Mouse (Mus musculus): Measurements from ENCODE around the gene Asah2. TPM values are rescaled to one million over a fixed set of nuclear protein-coding genes. Genes with fewer than 3 reads are reported as not detected.

Gene Asah2
- total RNA-seq, 2 experiments from 2014 or later = 6.6 to 6.9 TPM

DNA sequence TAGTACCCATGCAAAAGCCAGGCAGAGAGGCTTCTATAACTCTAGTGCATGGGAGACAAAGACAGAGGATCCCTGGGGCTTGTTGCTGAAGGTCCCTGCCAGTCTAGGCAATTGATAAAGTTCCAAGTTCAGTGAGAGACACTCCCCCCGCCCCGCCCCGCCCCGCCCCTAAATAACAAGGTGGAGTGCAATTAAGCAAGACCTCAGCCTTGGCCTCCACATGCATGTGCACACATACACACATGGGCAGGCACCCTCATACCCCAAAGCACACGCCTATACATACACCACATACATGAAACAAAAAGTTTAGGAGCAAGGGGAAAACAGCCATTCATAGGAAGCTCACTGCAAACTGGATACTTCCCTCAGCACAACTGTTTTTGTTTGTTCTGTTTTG, 90.0 kb downstream of the Asah2 start:
- no peak for TF ChIP-seq CTCF (conservative IDR thresholded peaks at IDR 0.05)
- no peak overlapping the region for H3K27ac ChIP-seq
- DNase-seq (ENCODE audit: low spot score in 2 of 2) = no peak
- no peak overlapping the region for H3K4me3 ChIP-seq

- TF ChIP-seq CTCF (conservative IDR thresholded peaks at IDR 0.05) = no peak
- H3K27ac ChIP-seq = peak overlapping the region; percentile 55; the same call in 1 of the 2 replicates
- H3K4me3 ChIP-seq = no peak overlapping the region
- DNase-seq (ENCODE audit: low spot score in 2 of 2) = peak in 1 of 2 experiments; percentile 27
Measured at GRCm38 (mm10) chr19:32002623-32003022, 105.4 kb downstream of the Asah2 start.

DNA sequence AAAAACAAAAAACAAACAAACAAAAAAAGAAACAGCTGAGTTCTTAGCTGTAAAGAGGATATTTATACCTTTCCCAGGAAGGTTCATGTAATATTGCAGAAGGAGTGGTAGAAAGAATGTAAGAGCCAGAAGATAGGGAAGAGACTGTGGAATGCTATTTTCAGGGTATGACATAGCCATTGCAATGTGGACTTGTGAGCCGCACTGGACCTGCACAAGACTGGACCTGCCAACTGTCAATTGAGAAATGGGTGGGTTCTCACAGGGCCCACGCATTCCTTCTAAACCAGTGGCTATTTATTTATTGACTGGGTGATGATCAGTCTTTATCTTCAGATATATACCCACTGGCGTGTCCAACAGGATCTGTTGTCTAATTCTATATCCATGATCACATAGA, 111.1 kb downstream of the Asah2 start:
- no peak overlapping the region for H3K27ac ChIP-seq
- no peak for TF ChIP-seq CTCF (conservative IDR thresholded peaks at IDR 0.05)
- DNase-seq (ENCODE audit: low spot score in 2 of 2) = no peak
- H3K4me3 ChIP-seq = no peak overlapping the region

DNA sequence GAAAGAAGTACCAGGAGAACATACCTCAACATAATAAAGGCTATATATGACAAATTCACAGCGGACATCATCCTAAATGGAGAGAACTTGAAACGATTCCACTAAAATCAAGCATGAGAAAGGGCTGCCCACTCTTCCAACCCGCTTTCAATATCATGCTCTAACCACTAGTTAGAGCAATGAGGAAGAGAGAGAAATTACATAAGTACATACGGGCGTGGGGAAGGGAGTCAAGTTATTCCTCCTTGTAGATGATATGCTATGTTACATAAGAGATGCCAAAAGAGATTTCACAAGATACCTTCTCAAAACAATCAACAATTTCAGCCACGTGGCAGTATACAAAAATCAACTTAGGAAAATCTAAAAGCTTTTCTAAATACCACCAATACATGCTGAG, 117.0 kb downstream of the Asah2 start:
- no peak for DNase-seq (ENCODE audit: low spot score in 2 of 2)
- no peak overlapping the region for H3K4me3 ChIP-seq
- TF ChIP-seq CTCF (conservative IDR thresholded peaks at IDR 0.05) = no peak
- H3K27ac ChIP-seq = no peak overlapping the region

GRCm38 (mm10) chr19:31975882-31976281, 132.1 kb downstream of the Asah2 start:
- no peak for DNase-seq (ENCODE audit: low spot score in 2 of 2)
- Histone ChIP-seq H3K4me3 (no peak overlapping the region), H3K27ac (no peak overlapping the region)
- TF ChIP-seq CTCF (conservative IDR thresholded peaks at IDR 0.05) = no peak

GRCm38 (mm10) chr19:31971998-31972397, 136.0 kb downstream of the Asah2 start:
- Histone ChIP-seq H3K27ac (no peak overlapping the region), H3K4me3 (no peak overlapping the region)
- TF ChIP-seq CTCF (conservative IDR thresholded peaks at IDR 0.05) = peak; percentile 100
- peak; percentile 75 to 88 for DNase-seq (ENCODE audit: low spot score in 2 of 2)

GRCm38 (mm10) chr19:31971405-31971804, 136.6 kb downstream of the Asah2 start:
- Histone ChIP-seq H3K27ac (no peak overlapping the region), H3K4me3 (no peak overlapping the region)
- TF ChIP-seq CTCF (conservative IDR thresholded peaks at IDR 0.05) = no peak
- DNase-seq (ENCODE audit: low spot score in 2 of 2) = no peak

DNA sequence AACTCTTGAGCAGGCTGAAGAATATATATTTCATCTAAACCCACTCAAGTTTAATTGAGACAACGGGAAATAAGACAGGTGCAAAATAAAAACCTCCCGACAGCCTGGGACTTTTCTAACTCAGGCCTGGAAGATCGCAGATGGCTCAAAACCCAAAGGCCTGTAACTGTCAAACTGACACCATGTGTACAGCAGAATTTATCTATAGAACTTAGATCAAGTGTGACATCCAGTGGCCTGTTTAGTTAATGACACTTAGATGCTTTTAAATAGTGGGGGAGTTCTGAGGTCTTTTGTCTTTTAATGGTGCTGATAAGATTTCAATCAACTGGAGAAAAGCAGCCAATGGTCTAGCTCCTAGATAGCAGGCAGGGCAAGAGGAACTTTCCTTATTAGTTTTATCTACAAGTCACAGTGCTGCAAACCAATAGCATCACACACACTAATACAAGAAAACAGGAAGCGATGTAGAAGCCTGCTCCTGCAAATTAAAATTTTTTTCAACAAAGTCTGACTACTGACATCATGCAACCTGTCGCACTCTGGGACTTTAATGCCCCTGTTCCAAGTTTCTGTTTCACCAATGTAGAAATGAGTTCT, 140.0 kb downstream of the Asah2 start:
- Histone ChIP-seq H3K4me3 (no peak overlapping the region), H3K27ac (no peak overlapping the region)
- TF ChIP-seq CTCF (conservative IDR thresholded peaks at IDR 0.05) = peak; percentile 76
- DNase-seq (ENCODE audit: low spot score in 2 of 2) = peak in 1 of 2 experiments; percentile 15

DNA sequence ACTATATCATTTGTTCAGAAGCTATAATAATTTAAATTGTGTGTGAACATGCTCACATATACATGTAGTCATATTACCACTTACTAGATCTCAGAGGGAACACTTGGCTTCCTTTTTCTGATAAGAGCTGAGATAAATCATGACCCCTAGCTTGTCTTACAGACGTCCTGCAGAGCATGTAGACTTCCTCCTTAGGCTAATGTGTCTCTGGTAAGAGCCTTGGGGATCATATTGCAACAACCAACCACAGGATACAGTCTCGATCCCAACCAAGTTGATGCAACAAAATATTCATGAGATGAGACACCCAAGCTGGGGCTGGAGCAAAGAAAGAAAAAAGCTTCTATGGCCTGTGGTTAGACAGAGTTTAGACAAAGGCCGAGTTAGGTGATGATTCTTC, 144.9 kb downstream of the Asah2 start:
- Histone ChIP-seq H3K27ac (no peak overlapping the region), H3K4me3 (no peak overlapping the region)
- DNase-seq (ENCODE audit: low spot score in 2 of 2) = no peak
- no peak for TF ChIP-seq CTCF (conservative IDR thresholded peaks at IDR 0.05)

- no peak for DNase-seq (ENCODE audit: low spot score in 2 of 2)
- Histone ChIP-seq H3K4me3 (no peak overlapping the region), H3K27ac (no peak overlapping the region)
- no peak for TF ChIP-seq CTCF (conservative IDR thresholded peaks at IDR 0.05)
Measured at GRCm38 (mm10) chr19:31960434-31960833, 147.6 kb downstream of the Asah2 start.

- DNase-seq (ENCODE audit: low spot score in 2 of 2) = no peak
- Histone ChIP-seq H3K27ac (no peak overlapping the region), H3K4me3 (no peak overlapping the region)
- no peak for TF ChIP-seq CTCF (conservative IDR thresholded peaks at IDR 0.05)
Measured at GRCm38 (mm10) chr19:31956359-31956758, 151.7 kb downstream of the Asah2 start.

GRCm38 (mm10) chr19:31954696-31955095, 153.3 kb downstream of the Asah2 start:
- H3K27ac ChIP-seq = no peak overlapping the region
- no peak overlapping the region for H3K4me3 ChIP-seq
- no peak for TF ChIP-seq CTCF (conservative IDR thresholded peaks at IDR 0.05)
- no peak for DNase-seq (ENCODE audit: low spot score in 2 of 2)

DNA sequence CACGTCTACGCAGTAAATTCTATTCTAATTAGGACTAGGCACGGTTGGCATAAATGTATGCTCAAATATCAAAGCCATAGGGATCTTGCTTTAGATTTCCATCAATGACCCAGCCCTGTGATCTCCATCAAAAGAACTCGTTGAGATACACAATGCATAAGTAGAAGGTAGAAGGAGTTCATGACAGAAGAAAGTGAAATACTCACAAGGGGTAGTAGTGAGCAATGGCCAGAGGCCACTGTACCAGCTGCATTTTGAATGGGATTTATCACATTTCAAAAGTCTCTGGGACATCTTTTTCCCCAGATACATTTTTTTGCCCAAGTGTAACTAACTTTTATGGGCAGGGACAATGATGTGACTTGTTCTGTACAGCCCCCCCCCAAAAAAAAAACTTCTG, 153.7 kb downstream of the Asah2 start:
- TF ChIP-seq CTCF (conservative IDR thresholded peaks at IDR 0.05) = no peak
- Histone ChIP-seq H3K4me3 (no peak overlapping the region), H3K27ac (no peak overlapping the region)
- DNase-seq (ENCODE audit: low spot score in 2 of 2) = no peak

DNA sequence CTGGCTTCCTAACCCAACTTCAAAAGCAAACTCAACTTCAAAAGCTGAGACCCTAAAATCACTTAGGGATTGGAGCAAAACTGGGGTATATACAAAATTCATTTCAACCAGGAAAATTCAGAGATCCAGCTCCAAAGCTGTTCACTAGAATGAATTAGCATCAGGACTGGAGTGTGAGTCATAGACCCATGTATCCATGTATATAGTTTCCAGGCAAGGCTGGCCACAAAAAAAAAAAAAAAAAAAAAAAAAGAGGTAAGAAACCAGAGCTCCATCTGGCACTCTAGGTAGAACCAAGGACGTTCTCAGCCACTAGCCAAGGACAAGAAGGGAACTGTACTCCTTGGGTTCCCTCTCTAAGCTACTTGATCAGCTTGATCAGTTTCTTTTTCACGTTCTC, 154.2 kb downstream of the Asah2 start:
- H3K4me3 ChIP-seq = no peak overlapping the region
- TF ChIP-seq CTCF (conservative IDR thresholded peaks at IDR 0.05) = no peak
- DNase-seq (ENCODE audit: low spot score in 2 of 2) = no peak
- H3K27ac ChIP-seq = no peak overlapping the region
